Mouse (Mus musculus): ENCODE measurements at regions not wholly inside any gene's neighbourhood (a gene's known extent, or its start where the extent isn't known, plus 50 kb on each side); places are given as distances from the start of the nearest gene placed in this dataset.

GRCm38 (mm10) chr2:30743976-30744620 lies 59.4 kb downstream of the 1700001O22Rik start:
- peak overlapping the region; percentile 40 for H3K9ac ChIP-seq (ENCODE audit: low read length)
- no peak overlapping the region for H3K4me3 ChIP-seq (ENCODE audit: low read depth, low read length)
- peak; percentile 65 for DNase-seq (ENCODE audit: low spot score)
- H3K4me2 ChIP-seq (ENCODE audit: low read length) = peak overlapping the region; percentile 22; the same call in 1 of the 2 replicates
- peaks cover 13% of the 10 kb centered on the region for H3K4me1 ChIP-seq (replicated peaks; ENCODE audit: control insufficient read depth, insufficient read depth, low read length)
- H3K36me3 ChIP-seq (ENCODE audit: control insufficient read depth, insufficient read depth, low read length) = no peaks in the 10 kb centered on the region
- H3K27me3 ChIP-seq (replicated peaks; ENCODE audit: control insufficient read depth, insufficient read depth, low read length) = no peaks in the 10 kb centered on the region
- WGBS = 10% methylated on average over 15 of the region's 15 CpGs
- peak overlapping the region; percentile 52 for H3K27ac ChIP-seq (ENCODE audit: low read depth)
- no peaks in the 10 kb centered on the region for H3K9me3 ChIP-seq (ENCODE audit: control insufficient read depth, low read length)
- 0 out of 2 replicates have a peak, but pooled peaks have one; percentile 47 for ATAC-seq (replicated peaks; ENCODE audit: low FRiP score, low TSS enrichment, low read depth)

GRCm38 (mm10) chr2:30743265-30743846 lies 60.1 kb downstream of the 1700001O22Rik start:
- Histone ChIP-seq H3K4me1 (replicated peaks; ENCODE audit: control insufficient read depth, insufficient read depth, low read length) (peaks cover 13% of the 10 kb centered on the region), H3K27me3 (replicated peaks; ENCODE audit: control insufficient read depth, insufficient read depth, low read length) (no peaks in the 10 kb centered on the region), H3K27ac (ENCODE audit: low read depth) (peak overlapping the region; percentile 52), H3K9me3 (ENCODE audit: control insufficient read depth, low read length) (no peaks in the 10 kb centered on the region), H3K9ac (ENCODE audit: low read length) (no peak overlapping the region), H3K4me2 (ENCODE audit: low read length) (no peak overlapping the region), H3K36me3 (ENCODE audit: control insufficient read depth, insufficient read depth, low read length) (no peaks in the 10 kb centered on the region), H3K4me3 (ENCODE audit: low read depth, low read length) (no peak overlapping the region)
- WGBS = 48% methylated on average over 4 of the region's 4 CpGs
- ATAC-seq (replicated peaks; ENCODE audit: low FRiP score, low TSS enrichment, low read depth) (no peak), DNase-seq (ENCODE audit: low spot score) (no peak)

- ATAC-seq (replicated peaks; ENCODE audit: low FRiP score, low TSS enrichment, low read depth) (no peak), DNase-seq (ENCODE audit: low spot score) (no peak)
- Histone ChIP-seq H3K4me3 (ENCODE audit: low read depth, low read length) (no peak overlapping the region), H3K9ac (ENCODE audit: low read length) (no peak overlapping the region), H3K27ac (ENCODE audit: low read depth) (no peak overlapping the region), H3K27me3 (replicated peaks; ENCODE audit: control insufficient read depth, insufficient read depth, low read length) (no peaks in the 10 kb centered on the region), H3K4me2 (ENCODE audit: low read length) (no peak overlapping the region), H3K4me1 (replicated peaks; ENCODE audit: control insufficient read depth, insufficient read depth, low read length) (peaks cover 13% of the 10 kb centered on the region), H3K9me3 (ENCODE audit: control insufficient read depth, low read length) (no peaks in the 10 kb centered on the region), H3K36me3 (ENCODE audit: control insufficient read depth, insufficient read depth, low read length) (no peaks in the 10 kb centered on the region)
- WGBS = 83% methylated on average over 2 of the region's 2 CpGs
Measured at GRCm38 (mm10) chr2:30741450-30741849, 62.0 kb downstream of the 1700001O22Rik start.

GRCm38 (mm10) chr2:30737759-30738158 lies 65.7 kb downstream of the 1700001O22Rik start:
- no peak overlapping the region for H3K4me2 ChIP-seq (ENCODE audit: low read length)
- H3K9me3 ChIP-seq (ENCODE audit: control insufficient read depth, low read length) = no peaks in the 10 kb centered on the region
- no peak for DNase-seq (ENCODE audit: low spot score)
- no peaks in the 10 kb centered on the region for H3K27me3 ChIP-seq (replicated peaks; ENCODE audit: control insufficient read depth, insufficient read depth, low read length)
- 70% methylated on average over 5 of the region's 5 CpGs for WGBS
- ATAC-seq (replicated peaks; ENCODE audit: low FRiP score, low TSS enrichment, low read depth) = no peak
- no peaks in the 10 kb centered on the region for H3K36me3 ChIP-seq (ENCODE audit: control insufficient read depth, insufficient read depth, low read length)
- H3K27ac ChIP-seq (ENCODE audit: low read depth) = no peak overlapping the region
- H3K9ac ChIP-seq (ENCODE audit: low read length) = no peak overlapping the region
- no peaks in the 10 kb centered on the region for H3K4me1 ChIP-seq (replicated peaks; ENCODE audit: control insufficient read depth, insufficient read depth, low read length)
- no peak overlapping the region for H3K4me3 ChIP-seq (ENCODE audit: low read depth, low read length)

GRCm38 (mm10) chr2:30736705-30737104 lies 66.8 kb downstream of the 1700001O22Rik start:
- Histone ChIP-seq H3K4me2 (ENCODE audit: low read length) (no peak overlapping the region), H3K9me3 (ENCODE audit: control insufficient read depth, low read length) (0 out of 2 replicates have a peak, but pooled peaks cover 4% of the 10 kb centered on the region), H3K4me3 (ENCODE audit: low read depth, low read length) (no peak overlapping the region), H3K27me3 (replicated peaks; ENCODE audit: control insufficient read depth, insufficient read depth, low read length) (no peaks in the 10 kb centered on the region), H3K4me1 (replicated peaks; ENCODE audit: control insufficient read depth, insufficient read depth, low read length) (no peaks in the 10 kb centered on the region), H3K27ac (ENCODE audit: low read depth) (no peak overlapping the region), H3K9ac (ENCODE audit: low read length) (no peak overlapping the region), H3K36me3 (ENCODE audit: control insufficient read depth, insufficient read depth, low read length) (no peaks in the 10 kb centered on the region)
- WGBS = 78% methylated on average over 6 of the region's 6 CpGs
- DNase-seq (ENCODE audit: low spot score) (no peak), ATAC-seq (replicated peaks; ENCODE audit: low FRiP score, low TSS enrichment, low read depth) (no peak)

- Histone ChIP-seq H3K36me3 (ENCODE audit: control insufficient read depth, insufficient read depth, low read length) (no peaks in the 10 kb centered on the region), H3K4me2 (ENCODE audit: low read length) (no peak overlapping the region), H3K27ac (ENCODE audit: low read depth) (no peak overlapping the region), H3K27me3 (replicated peaks; ENCODE audit: control insufficient read depth, insufficient read depth, low read length) (no peaks in the 10 kb centered on the region), H3K4me3 (ENCODE audit: low read depth, low read length) (no peak overlapping the region), H3K9ac (ENCODE audit: low read length) (no peak overlapping the region), H3K4me1 (replicated peaks; ENCODE audit: control insufficient read depth, insufficient read depth, low read length) (no peaks in the 10 kb centered on the region), H3K9me3 (ENCODE audit: control insufficient read depth, low read length) (0 out of 2 replicates have a peak, but pooled peaks cover 4% of the 10 kb centered on the region)
- ATAC-seq (replicated peaks; ENCODE audit: low FRiP score, low TSS enrichment, low read depth) (no peak), DNase-seq (ENCODE audit: low spot score) (no peak)
- WGBS = 72% methylated on average over 2 of the region's 2 CpGs
Measured at GRCm38 (mm10) chr2:30736236-30736635, 67.2 kb downstream of the 1700001O22Rik start.

- Histone ChIP-seq H3K9me3 (ENCODE audit: control insufficient read depth, low read length) (0 out of 2 replicates have a peak, but pooled peaks cover 4% of the 10 kb centered on the region), H3K4me3 (ENCODE audit: low read depth, low read length) (no peak overlapping the region), H3K9ac (ENCODE audit: low read length) (no peak overlapping the region), H3K4me2 (ENCODE audit: low read length) (no peak overlapping the region), H3K4me1 (replicated peaks; ENCODE audit: control insufficient read depth, insufficient read depth, low read length) (no peaks in the 10 kb centered on the region), H3K27ac (ENCODE audit: low read depth) (no peak overlapping the region), H3K36me3 (ENCODE audit: control insufficient read depth, insufficient read depth, low read length) (no peaks in the 10 kb centered on the region), H3K27me3 (replicated peaks; ENCODE audit: control insufficient read depth, insufficient read depth, low read length) (no peaks in the 10 kb centered on the region)
- DNase-seq (ENCODE audit: low spot score) = no peak
- ATAC-seq (replicated peaks; ENCODE audit: low FRiP score, low TSS enrichment, low read depth) = peak; percentile 55; the same call in 1 of the 2 replicates
- WGBS = 26% methylated on average over 6 of the region's 6 CpGs
Measured at GRCm38 (mm10) chr2:30733853-30734252, 69.6 kb downstream of the 1700001O22Rik start.

GRCm38 (mm10) chr2:30731832-30732231 lies 71.6 kb downstream of the 1700001O22Rik start:
- H3K4me1 ChIP-seq (replicated peaks; ENCODE audit: control insufficient read depth, insufficient read depth, low read length) = no peaks in the 10 kb centered on the region
- 93% methylated on average over 5 of the region's 5 CpGs for WGBS
- no peaks in the 10 kb centered on the region for H3K27me3 ChIP-seq (replicated peaks; ENCODE audit: control insufficient read depth, insufficient read depth, low read length)
- ATAC-seq (replicated peaks; ENCODE audit: low FRiP score, low TSS enrichment, low read depth) = no peak
- H3K36me3 ChIP-seq (ENCODE audit: control insufficient read depth, insufficient read depth, low read length) = no peaks in the 10 kb centered on the region
- no peak overlapping the region for H3K27ac ChIP-seq (ENCODE audit: low read depth)
- no peak for DNase-seq (ENCODE audit: low spot score)
- no peak overlapping the region for H3K4me3 ChIP-seq (ENCODE audit: low read depth, low read length)
- no peak overlapping the region for H3K4me2 ChIP-seq (ENCODE audit: low read length)
- 0 out of 2 replicates have a peak, but pooled peaks cover 4% of the 10 kb centered on the region for H3K9me3 ChIP-seq (ENCODE audit: control insufficient read depth, low read length)
- H3K9ac ChIP-seq (ENCODE audit: low read length) = no peak overlapping the region

- H3K9me3 ChIP-seq (ENCODE audit: control insufficient read depth, low read length) = 0 out of 2 replicates have a peak, but pooled peaks cover 4% of the 10 kb centered on the region
- peaks cover 26% of the 10 kb centered on the region for H3K4me1 ChIP-seq (replicated peaks; ENCODE audit: control insufficient read depth, insufficient read depth, low read length)
- 86% methylated on average over 6 of the region's 6 CpGs for WGBS
Measured at GRCm38 (mm10) chr2:30727948-30728347, 75.5 kb downstream of the 1700001O22Rik start.

More at GRCm38 (mm10) chr2:30727948-30728347, 75.5 kb downstream of the 1700001O22Rik start:
- no peak for ATAC-seq (replicated peaks; ENCODE audit: low FRiP score, low TSS enrichment, low read depth)
- Histone ChIP-seq H3K27ac (ENCODE audit: low read depth) (no peak overlapping the region), H3K27me3 (replicated peaks; ENCODE audit: control insufficient read depth, insufficient read depth, low read length) (no peaks in the 10 kb centered on the region), H3K9ac (ENCODE audit: low read length) (no peak overlapping the region), H3K4me2 (ENCODE audit: low read length) (no peak overlapping the region), H3K36me3 (ENCODE audit: control insufficient read depth, insufficient read depth, low read length) (no peaks in the 10 kb centered on the region), H3K4me3 (ENCODE audit: low read depth, low read length) (no peak overlapping the region)
- no peak for DNase-seq (ENCODE audit: low spot score)

All from intestine, embryonic 14.5 days (tissue).